Mouse (Mus musculus) liver, adult 2 months (tissue): ENCODE data around the gene Znhit2.

Experiments used
- CTCF ChIP-seq: fragments of 200-500 bp; IDR thresholded peaks from 2 replicates; pipeline ENCODE4 v1.5.1; 2011; ENCODE audit warnings: low read depth, low read length, control low read depth
- POLR2A ChIP-seq: fragments of 200-500 bp; IDR thresholded peaks from 2 replicates; pipeline ENCODE4 v1.6.1; 2011; ENCODE audit warnings: low read length, control low read depth; ENCODE audit not compliant: insufficient read depth; ENCODE audit errors: extremely low read depth

GRCm38 (mm10) chr19:6061021-6061533 lies at the start of gene Znhit2:
- no peak for TF ChIP-seq CTCF
- peak; percentile 49; the same call in 1 of the 2 replicates for TF ChIP-seq POLR2A
